In genomic region chr17:85611521-85612515, GRCm38 (mm10) we compare ENCODE assay signal across 21 mouse cellular contexts. TPM values are rescaled to one million over a fixed set of nuclear protein-coding genes. Genes with fewer than 3 reads are reported as not detected.
A peak's percentile ranks its signal among the peaks of the same experiment; 100 is the strongest.
DNase-seq lines count a peak whose midpoint lies in the region; ATAC-seq lines count a peak whose summit lies in the region.
"Had no signal": no experiment of that assay in that cellular context is flagged by ENCODE, and none has a peak within 500 bp of the region (broad histone marks: within the 10 kb centered on the region; RNA-seq: fewer than 3 reads in every experiment).

No protein-coding gene starts in this region.

- peak overlapping the region; percentile 28; the same call in 1 of the 2 replicates for H3K9ac ChIP-seq in embryonic facial prominence, embryonic 14.5 days (ENCODE audit: low read depth, low read length)
- H3K9ac ChIP-seq in liver, embryonic 11.5 days (ENCODE audit: low read depth, low read length), result no peak overlapping the region
- H3K9ac ChIP-seq: hindbrain, embryonic 12.5 days; limb, embryonic 15.5 days had no signal

- H3K4me1 ChIP-seq in embryonic facial prominence, embryonic 14.5 days (ENCODE audit: control insufficient read depth, insufficient read depth, low read length), result 0 out of 2 replicates have a peak, but pooled peaks cover 5% of the 10 kb centered on the region
- H3K4me1 ChIP-seq in limb, embryonic 10.5 days, result peaks cover 35% of the 10 kb centered on the region
- H3K4me1 ChIP-seq in liver, embryonic 11.5 days (replicated peaks; ENCODE audit: control insufficient read depth, insufficient read depth, low read length), result no peaks in the 10 kb centered on the region

- peak overlapping the region; percentile 7; the same call in 1 of the 2 replicates for H3K4me3 ChIP-seq in embryonic facial prominence, embryonic 14.5 days (ENCODE audit: low read depth, low read length)
- no peak overlapping the region for H3K4me3 ChIP-seq in limb, embryonic 10.5 days
- H3K4me3 ChIP-seq in liver, embryonic 11.5 days (ENCODE audit: low read depth, low read length), result no peak overlapping the region
- H3K4me3 ChIP-seq: hindbrain, embryonic 12.5 days; limb, embryonic 15.5 days had no signal

- H3K27me3 ChIP-seq in embryonic facial prominence, embryonic 14.5 days (replicated peaks; ENCODE audit: control insufficient read depth, insufficient read depth, low read length), result peaks cover 95% of the 10 kb centered on the region
- H3K27me3 ChIP-seq in limb, embryonic 10.5 days (ENCODE audit: low read depth, poor library complexity, severe bottlenecking), result peaks cover 100% of the 10 kb centered on the region
- H3K27me3 ChIP-seq in liver, embryonic 11.5 days (replicated peaks; ENCODE audit: control insufficient read depth, insufficient read depth, low read length), result peaks cover 95% of the 10 kb centered on the region

- H3K27ac ChIP-seq in embryonic facial prominence, embryonic 14.5 days (replicated peaks; ENCODE audit: low read depth, low read length), result no peak overlapping the region
- H3K27ac ChIP-seq in limb, embryonic 10.5 days, result no peak overlapping the region
- no peak overlapping the region for H3K27ac ChIP-seq in liver, embryonic 11.5 days (ENCODE audit: low read depth, low read length)
- H3K27ac ChIP-seq: hindbrain, embryonic 12.5 days; limb, embryonic 15.5 days had no signal

- H3K36me3 ChIP-seq in embryonic facial prominence, embryonic 14.5 days (ENCODE audit: control insufficient read depth, insufficient read depth, low read length), result no peaks in the 10 kb centered on the region
- H3K36me3 ChIP-seq in limb, embryonic 10.5 days, result no peaks in the 10 kb centered on the region
- H3K36me3 ChIP-seq in liver, embryonic 11.5 days (ENCODE audit: control insufficient read depth, insufficient read depth, low read length), result no peaks in the 10 kb centered on the region
- H3K36me3 ChIP-seq: hindbrain, embryonic 12.5 days; limb, embryonic 15.5 days had no signal

- ATAC-seq in embryonic facial prominence, embryonic 14.5 days (ENCODE audit: low read depth), result no peak
- no peak for ATAC-seq in liver, embryonic 11.5 days (replicated peaks; ENCODE audit: low FRiP score)
- ATAC-seq: Patski had no signal

- WGBS in embryonic facial prominence, embryonic 14.5 days, result 10% methylated on average over 19 of the region's 19 CpGs
- 2% methylated on average over 19 of the region's 19 CpGs for WGBS in limb, embryonic 10.5 days
- WGBS in liver, embryonic 11.5 days, result 9% methylated on average over 19 of the region's 19 CpGs

- H3K4me2 ChIP-seq in embryonic facial prominence, embryonic 14.5 days (ENCODE audit: low read depth, low read length), result peak overlapping the region; percentile 21; the same call in 1 of the 2 replicates
- no peak overlapping the region for H3K4me2 ChIP-seq in liver, embryonic 11.5 days
- H3K4me2 ChIP-seq: hindbrain, embryonic 12.5 days; limb, embryonic 15.5 days had no signal

- H3K9me3 ChIP-seq in embryonic facial prominence, embryonic 14.5 days (ENCODE audit: control insufficient read depth, low read length), result no peaks in the 10 kb centered on the region
- H3K9me3 ChIP-seq in limb, embryonic 10.5 days (replicated peaks), result no peaks in the 10 kb centered on the region
- no peaks in the 10 kb centered on the region for H3K9me3 ChIP-seq in liver, embryonic 11.5 days (ENCODE audit: control insufficient read depth, low read length)
- H3K9me3 ChIP-seq: hindbrain, embryonic 12.5 days; limb, embryonic 15.5 days had no signal

- DNase-seq in heart, adult 11 months, result peak; percentile 80
- DNase-seq in heart, postnatal 10 days, result no peak
- DNase-seq in embryonic facial prominence, embryonic 14.5 days (ENCODE audit: low spot score), result no peak
- DNase-seq in limb, embryonic 10.5 days (ENCODE audit: low spot score), result peak; percentile 39
- peak; percentile 60 for DNase-seq in retina, embryonic 14.5 days (ENCODE audit: low spot score)
- DNase-seq in adrenal gland, postnatal 4 days (ENCODE audit: low spot score in 2 of 2), result no peak
- no peak for DNase-seq in layer of hippocampus, postnatal 36 days
- DNase-seq in liver, embryonic 11.5 days (ENCODE audit: low spot score), result no peak
- DNase-seq: cerebellum, postnatal 25 days; kidney, adult 11 months; kidney, postnatal 10 days; lung, adult 18-20 months; lung, postnatal 36 days had no signal

- intact Hi-C loops in heart, postnatal 10 days (cut with DNase I), result no loop called here

RNA-seq across cellular contexts. Expression of gene Six3, which starts 1.6 kb away (rescaled TPM):
- not detected for total RNA-seq in heart, postnatal 10 days (2021)
- polyA plus RNA-seq in embryonic facial prominence, embryonic 14.5 days (2014; fragmentation: Nextera tagmentation; extraction: Ambion mirVana), result 2.1 and 2.4 TPM in 2 replicates
- not detected in 2 replicates for polyA plus RNA-seq in limb, embryonic 10.5 days (2016; fragmentation: Nextera tagmentation; extraction: Ambion mirVana)
- total RNA-seq in adrenal gland, postnatal 4 days (2021), result not detected
- under 1 TPM; 0.12 to 0.25 TPM for total RNA-seq in layer of hippocampus, postnatal 36 days (2021)
- not detected in 2 replicates for polyA plus RNA-seq in liver, embryonic 11.5 days (2014; fragmentation: Nextera tagmentation; extraction: Ambion mirVana)
- total RNA-seq: monocyte, adult 5-6 weeks had no signal
- polyA plus RNA-seq: gonadal fat pad, adult 2 months; heart, embryonic 14.5 days; limb, embryonic 15.5 days; neural tube, embryonic 14.5 days; testis, adult 2 months had no signal

Comparison
In these comparisons a context has a peak if more than half of its experiments do, and no peak if none do; other contexts are left out.
1. DNase-seq: peak in heart, adult 11 months (single experiment), limb, embryonic 10.5 days (single experiment) and retina, embryonic 14.5 days (single experiment); none in heart, postnatal 10 days (0 of 2), embryonic facial prominence, embryonic 14.5 days (single experiment), adrenal gland, postnatal 4 days (0 of 2), layer of hippocampus, postnatal 36 days (0 of 2) and liver, embryonic 11.5 days (single experiment).